Mouse (Mus musculus) liver, embryonic 16.5 days (tissue): ENCODE results near the gene Ctnna2. TPM values are rescaled to one million over a fixed set of nuclear protein-coding genes. Genes with fewer than 3 reads are reported as not detected.

Experiments
- ATAC-seq: fragments of 200-750 bp; cut with Nextera tagmentation; 2 replicates; pipeline ENCODE4 v1.8.0; 2017; ENCODE audit warnings: low read depth, mild to moderate bottlenecking, moderate number of reproducible peaks, moderate library complexity
- H3K27ac ChIP-seq: fragments of 300-500 bp; sonication (generic); 2 replicates; pipeline ENCODE4 v1.5.1; 2014; ENCODE audit warnings: mild to moderate bottlenecking, low read length
- H3K27me3 ChIP-seq: fragments of 300-500 bp; sonication (generic); 2 replicates; pipeline ENCODE4 v1.6.1; 2014; ENCODE audit warnings: low read depth, low read length, mixed read lengths; ENCODE audit not compliant: control insufficient read depth, insufficient read depth
- H3K36me3 ChIP-seq: fragments of 300-500 bp; sonication (generic); 2 replicates; pipeline ENCODE4 v1.6.1; 2014; ENCODE audit warnings: mild to moderate bottlenecking; ENCODE audit not compliant: control insufficient read depth, insufficient read depth
- H3K4me1 ChIP-seq: fragments of 300-500 bp; sonication (generic); 2 replicates; pipeline ENCODE4 v1.6.1; 2014; ENCODE audit warnings: low read depth, low read length, mixed read lengths; ENCODE audit not compliant: control insufficient read depth
- H3K4me2 ChIP-seq: fragments of 300-500 bp; sonication (generic); 2 replicates; pipeline ENCODE4 v1.6.1; 2014; ENCODE audit warnings: low read depth, low read length, mixed read lengths
- H3K4me3 ChIP-seq: fragments of 300-500 bp; sonication (generic); 2 replicates; pipeline ENCODE4 v1.5.1; 2014; ENCODE audit warnings: low read depth, mild to moderate bottlenecking, low read length
- H3K9ac ChIP-seq: fragments of 300-500 bp; sonication (generic); 2 replicates; pipeline ENCODE4 v1.6.1; 2014; ENCODE audit warnings: low read depth, low read length
- H3K9me3 ChIP-seq: fragments of 300-500 bp; sonication (generic); replicated peaks from 2 replicates; pipeline ENCODE4 v1.6.1; 2016; ENCODE audit warnings: low read length; ENCODE audit not compliant: control insufficient read depth
- WGBS: fragments of 180-500 bp; shearing (Covaris S2); extraction: QIAGEN DNeasy Blood & Tissue Kit; methylation state at CpG from one replicate; pipeline ENCODE4 v1.1.7; 2014; ENCODE audit not compliant: insufficient replicate concordance; 5-methylcytosine and 5-hydroxymethylcytosine counted together
- polyA plus RNA-seq: library from polyadenylated mRNA; unstranded; fragments of >200 nt; fragmentation: Nextera tagmentation; extraction: Ambion mirVana; gene quantifications from 2 replicates; pipeline ENCODE4 v1.2.1, GENCODE M21; 2015

Gene Ctnna2
- polyA plus RNA-seq, 1 experiment from 2014 or later = 0.12 TPM

- Histone ChIP-seq H3K27ac (no peak overlapping the region), H3K27me3 (no peaks in the 10 kb centered on the region), H3K4me3 (no peak overlapping the region), H3K4me2 (no peak overlapping the region), H3K4me1 (no peaks in the 10 kb centered on the region), H3K36me3 (no peaks in the 10 kb centered on the region), H3K9me3 (no peaks in the 10 kb centered on the region), H3K9ac (no peak overlapping the region)
- WGBS = 43% methylated on average over 5 of the region's 5 CpGs
- ATAC-seq = no peak
Observed at GRCm38 (mm10) chr6:77408481-77408880, 571.0 kb downstream of the Ctnna2 start.

- Histone ChIP-seq H3K9me3 (no peaks in the 10 kb centered on the region), H3K4me2 (no peak overlapping the region), H3K4me1 (no peaks in the 10 kb centered on the region), H3K9ac (no peak overlapping the region), H3K27ac (no peak overlapping the region), H3K4me3 (no peak overlapping the region), H3K36me3 (no peaks in the 10 kb centered on the region), H3K27me3 (no peaks in the 10 kb centered on the region)
- 57% methylated on average over 6 of the region's 6 CpGs for WGBS
- no peak for ATAC-seq
Observed at GRCm38 (mm10) chr6:77400751-77401150, 578.7 kb downstream of the Ctnna2 start.

DNA sequence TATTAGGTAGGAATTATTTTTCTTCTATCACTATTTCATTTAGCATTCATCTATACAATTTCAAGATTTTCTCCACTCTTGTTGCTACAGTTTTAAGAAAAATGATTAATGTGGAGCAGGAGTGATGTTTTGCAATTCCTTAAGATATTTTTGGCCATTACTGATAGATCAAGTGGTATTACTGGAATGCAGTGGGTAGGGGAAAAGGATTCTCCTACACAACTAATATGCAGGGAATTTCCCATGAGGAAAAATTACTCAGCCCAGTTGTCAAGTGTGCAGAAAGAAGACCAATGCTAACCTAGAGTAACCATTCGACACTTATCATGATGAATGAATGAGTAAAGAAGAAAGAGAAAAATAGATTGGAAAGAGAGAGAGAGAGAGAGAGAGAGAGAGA, 587.8 kb downstream of the Ctnna2 start:
- Histone ChIP-seq H3K4me3 (no peak overlapping the region), H3K4me2 (no peak overlapping the region), H3K9me3 (no peaks in the 10 kb centered on the region), H3K4me1 (no peaks in the 10 kb centered on the region), H3K27me3 (no peaks in the 10 kb centered on the region), H3K9ac (no peak overlapping the region), H3K36me3 (no peaks in the 10 kb centered on the region), H3K27ac (no peak overlapping the region)
- no peak for ATAC-seq
- 70% methylated on average over 1 of the region's 1 CpGs for WGBS

DNA sequence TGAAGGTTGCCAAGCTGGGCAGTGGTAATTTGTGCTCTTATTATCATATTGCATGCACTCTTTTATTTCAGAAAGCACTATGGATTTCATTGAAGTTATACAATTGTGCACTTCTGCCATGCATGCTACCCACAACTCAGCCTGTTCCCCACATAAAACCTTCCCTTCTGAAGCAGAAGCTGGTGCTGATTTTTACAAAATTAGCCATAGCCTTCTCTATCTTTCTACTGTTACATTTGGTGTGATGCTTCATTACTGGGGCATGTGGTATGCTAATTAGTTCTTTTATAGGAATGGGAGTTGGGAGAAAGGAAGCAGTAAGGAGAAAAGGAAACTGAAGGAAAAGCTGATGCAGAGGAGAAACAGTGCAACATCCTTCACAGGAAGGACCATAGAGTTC, 598.2 kb downstream of the Ctnna2 start:
- H3K36me3 ChIP-seq = no peaks in the 10 kb centered on the region
- H3K27ac ChIP-seq = no peak overlapping the region
- no peak overlapping the region for H3K9ac ChIP-seq
- no peak overlapping the region for H3K4me3 ChIP-seq
- H3K4me2 ChIP-seq = no peak overlapping the region
- no peaks in the 10 kb centered on the region for H3K4me1 ChIP-seq
- no peaks in the 10 kb centered on the region for H3K27me3 ChIP-seq
- H3K9me3 ChIP-seq = no peaks in the 10 kb centered on the region
- ATAC-seq = no peak

- Histone ChIP-seq H3K4me2 (no peak overlapping the region), H3K9ac (no peak overlapping the region), H3K36me3 (no peaks in the 10 kb centered on the region), H3K9me3 (no peaks in the 10 kb centered on the region), H3K27ac (no peak overlapping the region), H3K4me1 (no peaks in the 10 kb centered on the region), H3K4me3 (no peak overlapping the region), H3K27me3 (no peaks in the 10 kb centered on the region)
- 50% methylated on average over 5 of the region's 5 CpGs for WGBS
- no peak for ATAC-seq
Observed at GRCm38 (mm10) chr6:77373132-77373531, 606.4 kb downstream of the Ctnna2 start.

GRCm38 (mm10) chr6:77371147-77371546, 608.4 kb downstream of the Ctnna2 start:
- Histone ChIP-seq H3K9ac (no peak overlapping the region), H3K27me3 (no peaks in the 10 kb centered on the region), H3K4me2 (no peak overlapping the region), H3K4me1 (no peaks in the 10 kb centered on the region), H3K4me3 (no peak overlapping the region), H3K36me3 (no peaks in the 10 kb centered on the region), H3K9me3 (no peaks in the 10 kb centered on the region), H3K27ac (no peak overlapping the region)
- no peak for ATAC-seq
- WGBS = 81% methylated on average over 2 of the region's 2 CpGs

- H3K4me2 ChIP-seq = no peak overlapping the region
- no peak for ATAC-seq
- WGBS = 61% methylated on average over 6 of the region's 6 CpGs
- no peak overlapping the region for H3K9ac ChIP-seq
- H3K27me3 ChIP-seq = no peaks in the 10 kb centered on the region
- H3K9me3 ChIP-seq = no peaks in the 10 kb centered on the region
- no peaks in the 10 kb centered on the region for H3K36me3 ChIP-seq
- no peak overlapping the region for H3K4me3 ChIP-seq
- no peak overlapping the region for H3K27ac ChIP-seq
- H3K4me1 ChIP-seq = no peaks in the 10 kb centered on the region
Observed at GRCm38 (mm10) chr6:77358471-77358837, 621.0 kb downstream of the Ctnna2 start.

DNA sequence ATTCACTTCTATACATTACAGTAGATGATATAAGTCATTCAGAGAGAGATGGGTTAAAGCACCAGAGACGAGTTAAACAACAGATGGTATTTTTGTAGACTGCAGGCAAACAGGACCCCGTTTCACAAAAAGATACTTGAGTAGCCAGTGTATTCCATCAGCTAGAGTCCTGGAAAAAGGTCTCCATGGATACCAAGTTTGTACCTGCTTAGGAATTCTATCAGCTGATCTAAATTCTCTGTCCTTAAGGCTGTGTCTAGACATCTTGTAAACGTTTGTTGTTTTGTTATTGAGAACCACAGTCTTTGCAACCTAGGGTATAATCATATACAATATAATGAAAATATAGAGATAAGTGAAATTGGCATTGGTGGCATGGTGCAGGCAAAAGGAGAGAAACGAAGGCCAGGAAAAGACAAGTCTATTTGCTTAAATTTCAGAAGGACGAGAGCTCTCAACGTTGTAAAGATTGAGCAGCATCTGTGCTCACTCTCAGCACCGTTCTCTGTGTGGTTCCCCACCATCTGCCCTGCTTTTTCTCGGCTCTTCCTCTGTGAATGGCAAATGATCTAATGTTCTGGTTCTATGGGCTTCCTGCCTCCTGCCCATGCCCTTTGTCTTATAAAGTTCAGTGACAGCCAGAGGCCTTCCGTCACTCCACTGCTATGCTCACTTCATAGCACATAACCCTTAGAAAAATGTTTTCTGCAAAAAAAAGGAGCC, 621.6 kb downstream of the Ctnna2 start:
- Histone ChIP-seq H3K27me3 (no peaks in the 10 kb centered on the region), H3K4me2 (no peak overlapping the region), H3K4me1 (no peaks in the 10 kb centered on the region), H3K4me3 (no peak overlapping the region), H3K27ac (no peak overlapping the region), H3K9ac (no peak overlapping the region), H3K9me3 (no peaks in the 10 kb centered on the region), H3K36me3 (no peaks in the 10 kb centered on the region)
- ATAC-seq = no peak
- 51% methylated on average over 9 of the region's 9 CpGs for WGBS

DNA sequence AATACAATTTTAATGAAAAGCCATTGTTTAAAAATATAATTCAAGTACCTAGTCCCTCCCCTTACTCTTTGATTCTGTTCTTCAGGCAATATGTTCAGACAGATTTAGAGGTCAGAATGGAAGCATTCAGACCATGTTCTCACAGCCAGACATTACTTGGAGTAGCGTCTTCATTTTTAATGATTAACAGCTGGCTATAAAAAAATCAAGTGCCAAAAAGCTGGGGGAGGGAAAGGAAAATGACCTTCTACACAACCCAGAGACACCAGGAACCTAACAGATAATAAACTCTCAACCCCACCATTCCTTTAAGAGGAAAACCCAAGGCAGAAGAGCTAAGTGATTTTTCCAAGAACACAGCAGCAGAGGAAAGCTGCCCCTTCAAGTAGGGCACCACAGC, 624.7 kb downstream of the Ctnna2 start:
- Histone ChIP-seq H3K9me3 (no peaks in the 10 kb centered on the region), H3K9ac (no peak overlapping the region), H3K36me3 (no peaks in the 10 kb centered on the region), H3K27me3 (no peaks in the 10 kb centered on the region), H3K27ac (no peak overlapping the region), H3K4me1 (no peaks in the 10 kb centered on the region), H3K4me3 (no peak overlapping the region), H3K4me2 (no peak overlapping the region)
- no peak for ATAC-seq
- WGBS = 56% methylated on average over 1 of the region's 1 CpGs
